Mouse (Mus musculus): ENCODE data around the gene Rassf7.
A peak's percentile ranks its signal among the peaks of the same experiment; 100 is the strongest.

Rassf7 gene

DNA sequence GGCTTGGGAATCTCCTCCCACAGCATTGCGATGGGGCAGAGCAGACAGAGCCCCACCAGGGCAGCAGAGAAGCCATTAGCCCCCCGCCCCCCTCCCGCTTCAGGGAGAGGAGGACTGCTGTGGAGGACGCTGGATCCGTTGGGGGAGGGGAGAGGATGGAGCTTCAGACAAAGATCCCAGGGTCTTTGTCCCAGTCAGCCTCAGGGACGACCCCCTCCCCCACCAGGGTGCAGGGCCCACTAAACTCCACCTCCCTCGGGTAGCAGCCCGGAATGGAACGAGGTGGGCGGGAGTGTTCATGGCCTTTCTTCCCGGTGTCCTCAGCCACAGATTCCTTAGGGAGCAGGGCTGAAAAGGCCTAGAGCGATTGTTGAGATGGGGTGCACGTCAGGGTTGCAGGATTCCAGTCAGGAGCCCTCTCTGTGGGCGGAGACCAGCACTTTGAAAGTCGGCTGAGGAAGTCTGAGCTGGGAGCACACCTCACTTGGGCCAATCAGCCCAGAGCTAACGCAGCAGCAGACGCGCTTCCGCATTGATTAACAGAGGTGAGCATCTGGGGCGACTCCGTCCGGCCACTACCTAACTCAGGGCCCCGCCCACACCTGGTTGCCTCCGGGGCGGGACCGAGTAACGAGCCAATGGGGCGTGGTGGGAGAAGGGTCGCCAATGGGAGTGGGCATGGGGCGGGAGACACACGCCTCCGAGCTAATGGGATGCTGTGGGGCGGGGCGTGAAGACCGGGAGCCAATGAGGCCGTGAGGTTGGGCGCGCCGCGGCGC lies at the start of gene Rassf7:
Gene Rassf7 (plus strand): TSS at position 760 of the 779 bp plus-strand sequence.
- peak; percentile 96 for DNase-seq (ENCODE audit: low read depth, low spot score)

DNA sequence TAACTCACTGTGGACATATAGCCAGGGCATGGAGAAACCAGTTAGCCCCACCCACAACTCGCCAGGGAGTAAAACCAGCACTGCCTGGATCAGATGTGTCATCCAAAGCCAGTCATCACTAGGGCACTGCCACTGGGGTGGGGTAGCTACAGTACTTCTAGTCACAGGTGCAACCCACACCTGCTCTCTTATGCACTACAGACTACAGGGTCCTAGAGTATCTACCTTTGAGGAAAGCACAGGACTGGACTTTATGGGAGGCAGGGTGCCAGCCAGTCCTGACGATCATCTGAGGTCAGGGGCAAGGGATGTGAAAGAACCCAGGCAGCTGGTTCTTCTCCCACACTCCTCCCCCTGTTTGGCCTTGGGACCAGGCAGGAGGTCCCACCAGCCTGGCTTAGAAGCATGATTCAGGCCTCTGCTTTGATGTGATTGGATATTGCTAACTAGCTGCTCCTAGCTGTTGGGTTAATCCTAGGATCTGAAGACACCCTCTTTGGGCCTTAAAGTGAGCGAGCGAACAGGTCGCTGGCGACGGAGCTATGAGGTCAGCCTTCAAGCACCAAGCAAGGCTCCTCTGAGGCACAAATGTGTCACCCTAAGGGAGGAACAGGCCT lies 47.7 kb upstream of the Rassf7 start:
- DNase-seq (ENCODE audit: low read depth, low spot score), result peak; percentile 20

DNA sequence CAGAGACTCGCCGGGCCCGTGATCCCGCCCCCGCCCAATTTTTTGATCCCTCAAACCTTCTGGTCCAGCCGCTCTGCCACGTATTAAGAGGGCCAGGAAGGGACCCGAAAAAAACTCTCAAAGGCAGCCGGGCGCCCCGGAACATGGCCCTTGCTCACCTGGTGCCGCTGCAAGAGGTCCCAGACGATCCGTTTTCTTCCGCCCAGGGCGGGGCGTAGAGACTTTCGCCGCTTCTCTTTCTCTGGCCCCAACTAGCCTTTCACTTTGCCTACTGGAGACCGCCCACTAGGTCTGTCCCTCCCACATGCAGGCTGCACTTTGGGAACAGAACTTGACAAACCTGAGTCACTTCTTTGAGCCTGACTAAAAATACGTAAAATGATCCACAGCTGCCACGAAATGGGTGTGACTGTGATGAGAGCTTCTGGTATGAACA lies 47.1 kb upstream of the Rassf7 start:
- DNase-seq (ENCODE audit: low read depth, low spot score), result peak; percentile 37

DNA sequence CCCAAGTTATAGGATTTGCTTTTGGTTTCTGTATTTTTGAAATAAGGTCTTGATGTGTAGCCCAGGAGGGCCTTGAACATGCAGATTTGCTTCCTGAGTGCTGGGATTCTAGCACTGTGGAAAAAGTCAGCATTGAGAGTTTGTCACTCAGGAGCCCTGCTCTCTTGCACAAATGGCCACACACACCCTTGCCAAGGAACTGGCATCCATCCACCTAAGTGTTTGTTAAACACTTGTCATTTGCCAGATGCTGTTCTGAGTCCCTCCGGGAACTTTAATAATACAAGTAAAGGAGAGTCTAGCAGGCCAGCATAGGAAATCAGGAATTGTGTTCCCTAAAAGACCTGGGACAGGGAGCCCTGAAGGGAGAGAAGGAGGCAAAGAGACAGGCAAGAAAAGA lies 46.4 kb upstream of the Rassf7 start:
- DNase-seq (ENCODE audit: low read depth, low spot score), result no peak

DNA sequence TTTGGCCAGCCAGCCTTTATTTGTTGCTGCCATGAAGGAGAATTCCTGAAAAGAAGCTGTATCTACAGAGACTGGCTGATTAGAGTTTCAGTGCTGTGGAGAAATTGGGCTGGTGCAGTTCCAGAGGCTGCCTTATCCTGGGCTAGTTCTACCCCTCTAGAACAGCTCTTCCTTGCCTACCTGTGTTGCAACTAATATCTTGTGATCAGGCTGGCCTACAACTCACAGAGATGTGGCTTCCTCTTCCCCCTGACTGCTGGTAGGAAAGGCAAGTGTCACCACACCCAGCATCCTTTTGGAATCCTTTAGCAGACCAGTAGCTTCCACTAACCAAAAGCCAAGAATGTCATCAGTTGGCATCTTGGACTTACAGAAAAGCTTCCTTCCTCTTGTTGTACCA lies 45.8 kb upstream of the Rassf7 start:
- no peak for DNase-seq (ENCODE audit: low read depth, low spot score)

DNA sequence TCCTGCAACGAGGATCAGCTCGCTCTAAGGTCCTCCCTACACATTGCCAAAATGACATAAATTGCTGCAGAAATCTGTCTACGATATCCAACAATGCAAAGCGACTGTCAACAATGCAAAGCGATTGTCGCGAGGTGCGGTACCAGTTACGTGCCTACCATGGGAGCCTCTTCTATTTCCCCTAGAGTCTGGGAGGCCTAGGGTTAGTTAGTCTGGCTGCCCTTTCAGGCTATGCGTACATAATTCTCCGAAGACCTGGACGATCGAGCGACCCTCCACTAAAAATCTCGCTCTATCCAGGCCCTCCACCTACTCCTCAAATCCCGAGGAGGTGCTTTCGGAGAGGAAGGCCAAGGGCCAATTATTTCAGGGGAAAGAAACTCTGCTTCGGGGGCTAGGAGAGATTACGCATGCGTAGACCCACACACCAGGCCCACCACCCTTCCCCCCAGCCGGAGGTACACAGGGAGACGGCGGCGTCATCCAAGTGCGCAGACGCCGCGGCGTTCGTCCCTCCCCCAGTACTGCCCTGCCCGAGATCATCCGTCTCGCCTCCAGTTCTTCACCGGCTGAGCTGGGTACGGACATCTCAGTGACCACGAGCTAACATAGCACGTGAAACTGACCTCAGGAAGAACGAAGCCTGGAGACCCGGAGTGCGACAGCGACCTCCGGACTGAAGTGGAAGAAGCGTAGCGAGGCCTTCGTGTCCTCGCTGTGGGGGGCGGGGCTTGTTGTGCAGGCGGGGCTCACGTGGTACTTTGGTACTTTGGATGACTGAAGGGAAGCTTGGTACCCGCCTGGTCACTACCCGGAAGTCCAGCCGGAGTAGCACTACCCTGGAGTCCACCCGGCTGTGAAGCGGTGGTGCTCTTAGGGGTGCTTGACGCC lies 43.3 kb upstream of the Rassf7 start, which contains the start of gene Rnh1:
Gene Rnh1 (minus strand): TSS at position 742 of the 891 bp plus-strand sequence.
- DNase-seq (ENCODE audit: low read depth, low spot score), result peak; percentile 97

DNA sequence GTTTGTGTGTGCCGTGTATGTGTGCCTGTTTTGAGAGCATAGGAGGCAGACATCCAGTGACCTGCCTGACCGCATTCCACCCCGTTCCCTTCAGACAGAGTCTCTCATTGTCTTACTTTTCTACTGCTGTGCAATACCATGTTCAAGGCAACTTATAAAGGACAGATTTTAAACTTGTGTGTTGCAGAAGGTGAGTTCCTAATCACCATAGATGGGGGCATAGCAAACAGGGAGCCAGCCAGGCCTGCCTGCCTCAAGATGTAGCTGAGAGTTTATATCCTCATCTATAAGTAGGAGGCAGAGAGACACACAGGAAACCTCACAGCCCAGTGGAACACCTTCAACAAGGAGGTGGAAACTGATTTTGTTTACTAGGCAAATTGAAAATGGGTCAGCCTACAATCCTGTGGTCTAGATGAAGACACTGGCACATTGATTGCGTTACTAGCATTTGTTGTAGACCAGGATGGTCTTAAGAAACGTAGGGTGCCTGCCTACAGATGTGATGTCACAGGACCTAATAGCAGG lies 42.3 kb upstream of the Rassf7 start:
- DNase-seq (ENCODE audit: low read depth, low spot score), result no peak

DNA sequence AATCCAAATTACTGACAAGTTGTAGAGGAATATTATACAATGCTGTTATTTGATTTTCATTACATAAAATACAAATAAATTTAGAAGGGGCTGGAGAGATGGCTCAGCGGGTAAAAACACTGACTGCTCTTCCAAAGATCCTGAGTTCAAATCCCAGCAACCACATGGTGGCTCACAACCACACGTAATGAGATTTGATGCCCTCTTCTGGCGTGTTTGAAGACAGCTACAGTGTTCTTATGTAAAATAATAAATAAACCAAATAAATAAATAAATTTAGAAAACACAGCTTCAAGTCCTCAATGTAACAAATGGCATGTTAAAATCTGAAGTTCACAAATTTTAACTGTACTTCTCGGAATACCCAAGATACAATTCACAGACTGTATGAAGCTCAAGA lies 40.6 kb upstream of the Rassf7 start:
- no peak for DNase-seq (ENCODE audit: low read depth, low spot score)

DNA sequence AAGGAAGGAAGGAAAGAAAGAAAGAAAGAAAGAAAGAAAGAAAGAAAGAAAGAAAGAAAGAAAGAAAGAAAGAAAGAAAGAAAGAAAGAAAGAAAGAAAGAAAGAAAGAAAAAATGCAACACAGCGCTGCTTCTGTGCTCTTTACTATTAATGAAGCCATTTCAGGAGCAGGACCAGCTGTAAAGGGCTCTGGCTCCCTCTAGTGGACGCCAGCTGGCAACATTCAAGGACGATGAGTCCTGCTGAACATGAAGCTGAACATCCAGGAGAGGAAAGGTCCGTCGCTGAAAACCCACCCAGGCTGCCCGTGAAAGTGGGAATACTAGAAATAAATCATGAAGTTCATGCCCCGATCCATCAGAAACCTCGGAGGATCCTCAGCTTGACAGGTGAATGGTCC lies 39.5 kb upstream of the Rassf7 start:
- peak; percentile 93 for DNase-seq (ENCODE audit: low read depth, low spot score)

DNA sequence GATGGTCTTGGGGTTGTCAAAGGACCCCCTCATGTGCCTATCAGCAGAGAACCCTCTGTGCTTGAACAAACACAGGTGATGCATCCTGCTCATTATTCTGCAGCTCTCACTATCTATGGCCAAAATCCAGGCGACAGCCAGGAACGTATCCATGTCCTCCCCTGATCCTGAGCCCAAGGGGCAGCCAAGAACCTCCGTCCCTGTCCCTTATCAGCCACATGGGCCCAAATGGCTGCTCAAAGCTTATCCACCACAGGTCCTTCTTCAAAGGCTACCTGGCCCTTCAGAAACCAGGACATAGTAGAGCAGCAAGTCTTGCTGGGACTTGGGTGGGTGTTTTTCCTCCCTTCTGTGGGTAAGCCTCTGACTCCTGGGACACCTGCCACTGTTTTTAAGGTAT lies 27.5 kb upstream of the Rassf7 start:
- DNase-seq (ENCODE audit: low read depth, low spot score), result no peak

DNA sequence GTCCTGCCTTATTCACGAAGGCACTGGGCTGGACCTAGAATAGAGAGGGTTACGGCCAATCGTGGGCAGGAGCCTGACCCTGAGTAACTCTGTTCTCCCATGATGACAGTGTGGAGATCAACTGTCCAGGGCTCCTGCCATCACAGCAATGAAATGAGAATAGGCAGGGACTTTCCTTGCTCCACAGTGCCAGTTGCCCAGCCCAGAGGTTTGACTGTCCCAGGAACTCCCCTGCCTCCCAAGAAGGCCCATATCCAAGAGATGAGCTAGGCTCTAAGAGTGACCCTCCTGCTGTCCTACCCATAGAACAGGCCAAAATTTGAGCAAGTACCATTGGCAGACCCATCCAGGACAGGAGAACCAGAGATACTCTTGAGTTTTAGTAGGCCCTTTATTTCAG lies 26.9 kb upstream of the Rassf7 start:
- no peak for DNase-seq (ENCODE audit: low read depth, low spot score)

DNA sequence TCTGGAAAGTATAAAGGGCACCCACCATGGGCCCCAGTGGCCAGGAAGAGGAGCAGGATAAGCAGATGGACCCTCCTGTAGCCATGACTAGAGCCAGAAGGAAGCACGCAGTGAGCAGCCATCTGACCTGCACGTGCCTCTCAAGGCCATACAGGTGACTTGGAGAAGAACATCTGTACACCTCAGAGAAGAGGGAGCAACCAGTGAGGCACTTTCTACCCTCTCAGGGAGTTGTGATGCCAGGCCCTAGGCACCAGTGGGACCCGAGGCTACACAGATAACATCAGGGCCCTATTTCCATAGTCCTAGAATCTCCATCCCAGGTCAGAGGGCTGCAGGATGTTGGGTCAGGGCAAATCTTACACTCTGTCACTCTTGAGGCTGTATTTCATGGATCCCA lies 25.4 kb upstream of the Rassf7 start:
- no peak for DNase-seq (ENCODE audit: low read depth, low spot score)

DNA sequence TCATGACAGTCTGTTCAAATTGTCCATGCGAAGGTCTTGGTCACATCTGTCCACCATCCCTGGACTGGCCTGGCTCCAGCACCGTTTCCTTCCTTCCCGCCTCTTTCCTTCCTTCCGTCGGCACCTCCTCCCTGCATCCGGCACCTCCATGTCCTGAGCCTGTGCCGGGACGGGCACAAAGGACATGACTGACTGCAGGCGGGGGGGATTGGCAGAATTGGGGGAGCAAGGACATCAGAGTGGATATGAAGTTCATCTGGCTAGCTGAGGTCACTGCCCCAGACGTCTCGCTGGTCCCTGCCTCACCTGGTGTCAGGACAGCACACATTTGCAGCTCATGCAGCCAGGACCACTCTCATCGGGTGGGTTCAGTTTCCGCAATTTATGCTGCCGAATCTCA lies 24.6 kb upstream of the Rassf7 start:
- no peak for DNase-seq (ENCODE audit: low read depth, low spot score)

DNA sequence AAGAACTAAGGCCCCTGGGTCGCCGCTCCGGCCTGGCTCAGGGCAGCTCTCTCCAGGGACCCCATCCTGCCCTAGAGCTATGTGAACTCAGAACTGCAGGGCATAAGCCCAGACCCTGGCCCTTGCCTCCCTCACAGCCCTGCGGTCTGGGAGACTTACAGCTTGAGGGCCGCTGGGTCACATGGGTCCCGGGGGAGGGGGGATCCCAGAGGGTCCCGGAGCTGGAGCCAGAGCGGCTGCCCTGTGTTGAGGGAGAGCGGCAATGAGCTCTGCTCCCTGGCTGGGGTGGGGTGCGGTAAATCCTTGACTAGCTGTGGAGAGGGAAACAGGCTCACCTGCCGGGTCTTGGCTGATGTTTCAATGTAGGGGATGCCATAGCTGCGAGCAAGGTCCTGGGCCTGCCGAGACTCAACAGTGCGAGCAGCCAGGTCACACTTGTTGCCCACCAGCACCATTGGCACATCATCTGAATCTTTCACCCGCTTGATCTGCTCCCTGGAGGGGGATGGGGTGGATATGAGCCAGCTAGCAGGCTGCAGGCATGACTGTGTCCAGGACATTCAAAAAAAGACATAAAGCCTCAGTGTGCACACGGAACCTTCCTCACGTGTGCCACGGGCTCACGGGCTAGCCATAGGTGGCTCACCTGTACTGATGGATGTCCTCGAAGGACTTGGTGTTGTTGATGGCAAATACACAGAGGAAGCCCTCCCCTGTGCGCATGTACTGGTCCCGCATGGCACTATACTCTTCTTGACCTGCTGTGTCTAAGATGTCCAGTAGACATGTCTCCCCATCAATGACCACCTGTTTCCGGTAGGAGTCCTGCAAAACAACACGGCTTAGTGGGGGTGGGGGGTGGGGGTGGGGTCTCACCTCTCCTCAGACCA lies 23.6 kb upstream of the Rassf7 start:
- DNase-seq (ENCODE audit: low read depth, low spot score), result no peak

DNA sequence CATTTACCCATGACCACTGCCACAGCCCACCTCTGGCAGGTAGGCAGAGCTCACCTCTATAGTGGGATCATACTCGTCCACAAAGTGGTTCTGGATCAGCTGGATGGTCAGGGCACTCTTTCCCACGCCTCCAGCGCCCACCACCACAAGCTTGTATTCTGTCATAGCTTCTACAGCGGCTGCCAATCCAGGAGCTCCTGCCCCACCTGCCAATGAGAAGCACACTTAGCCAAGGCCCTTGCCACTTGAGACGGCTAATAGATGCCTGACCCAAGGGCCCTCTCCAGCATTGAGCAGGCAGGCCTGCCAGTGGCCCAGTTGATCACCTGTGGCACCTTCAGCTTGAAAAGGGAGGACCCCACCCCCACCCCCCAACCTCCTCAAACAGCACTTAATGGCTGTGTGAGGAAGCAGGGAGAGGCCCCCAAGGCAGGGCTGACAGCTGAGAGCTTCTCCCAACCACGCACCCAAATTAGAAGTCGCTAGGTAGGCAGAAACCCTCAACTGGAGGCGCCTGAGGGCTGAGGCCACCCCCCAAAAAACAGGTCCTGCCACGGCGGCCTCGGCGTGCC lies 22.8 kb upstream of the Rassf7 start:
- DNase-seq (ENCODE audit: low read depth, low spot score), result no peak

DNA sequence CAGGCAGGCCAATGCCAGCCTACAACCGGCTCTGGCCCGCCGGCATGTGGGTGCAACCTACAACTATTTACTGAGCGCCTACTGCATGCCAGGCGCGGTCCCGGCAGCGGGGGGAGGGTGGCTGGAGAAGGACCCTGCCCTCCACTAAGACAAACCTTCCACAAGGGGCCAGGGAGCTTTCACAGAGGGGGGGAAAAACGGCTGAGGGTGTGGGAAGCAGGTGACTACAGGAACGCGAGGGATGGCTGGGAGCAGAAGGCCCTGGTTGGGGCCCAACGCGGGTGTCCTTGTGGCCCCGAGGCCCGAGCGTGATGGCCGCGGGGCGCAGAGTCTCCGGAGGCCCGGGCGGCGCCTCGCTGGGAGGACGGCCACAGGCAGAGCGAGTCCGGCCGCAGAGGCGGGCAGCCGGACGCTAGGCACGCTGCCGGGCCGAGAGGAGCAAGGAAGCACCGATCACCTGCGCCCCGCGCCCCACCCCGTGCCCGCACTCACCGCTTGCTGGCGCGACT lies 22.3 kb upstream of the Rassf7 start:
- DNase-seq (ENCODE audit: low read depth, low spot score), result peak; percentile 39

DNA sequence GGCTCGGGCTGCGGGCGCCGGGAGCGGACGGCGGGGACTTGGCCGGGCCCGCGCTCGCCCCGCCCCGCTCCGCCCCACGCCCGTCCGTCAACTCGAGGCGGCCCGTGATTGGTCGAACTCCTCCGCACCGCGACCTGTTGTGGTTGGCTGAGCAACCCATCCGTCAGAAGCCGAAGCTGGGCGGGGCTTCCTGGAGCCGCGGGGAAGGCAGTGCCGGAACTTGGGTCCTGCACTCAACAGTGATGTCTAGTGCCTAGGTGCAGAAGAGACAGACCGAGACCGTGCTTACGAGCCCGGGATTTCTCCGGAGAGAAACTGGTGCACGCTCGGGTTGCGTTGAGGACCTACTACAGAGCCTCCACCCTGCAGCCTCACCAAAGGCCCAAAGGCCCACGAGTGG lies 21.7 kb upstream of the Rassf7 start, which contains the start of the genes Hras and Lrrc56:
Gene Hras (minus strand): TSS at position 58 of the 400 bp plus-strand sequence.
Gene Lrrc56 (plus strand): TSS at position 210 of the 400 bp plus-strand sequence.
- DNase-seq (ENCODE audit: low read depth, low spot score), result peak; percentile 98

DNA sequence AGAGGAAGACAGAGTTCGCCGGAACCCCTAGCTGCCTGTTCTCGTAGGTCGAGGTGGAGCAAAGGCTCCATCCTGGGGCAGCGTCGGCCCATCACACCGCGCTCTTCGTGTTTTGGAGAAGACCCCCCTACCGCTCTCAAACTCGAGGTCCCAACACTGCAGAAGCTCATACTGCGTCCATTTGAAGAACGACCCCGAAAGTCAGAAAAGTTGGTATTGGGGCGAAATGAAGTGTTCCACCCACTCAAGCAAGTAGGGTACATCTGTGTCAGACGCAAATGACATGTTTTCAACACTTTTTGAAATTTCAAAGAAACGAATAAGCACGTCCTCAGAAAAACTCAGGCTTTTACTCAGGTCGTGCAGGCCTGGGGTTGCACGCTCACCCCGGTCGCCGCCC lies 21.3 kb upstream of the Rassf7 start:
- no peak for DNase-seq (ENCODE audit: low read depth, low spot score)

DNA sequence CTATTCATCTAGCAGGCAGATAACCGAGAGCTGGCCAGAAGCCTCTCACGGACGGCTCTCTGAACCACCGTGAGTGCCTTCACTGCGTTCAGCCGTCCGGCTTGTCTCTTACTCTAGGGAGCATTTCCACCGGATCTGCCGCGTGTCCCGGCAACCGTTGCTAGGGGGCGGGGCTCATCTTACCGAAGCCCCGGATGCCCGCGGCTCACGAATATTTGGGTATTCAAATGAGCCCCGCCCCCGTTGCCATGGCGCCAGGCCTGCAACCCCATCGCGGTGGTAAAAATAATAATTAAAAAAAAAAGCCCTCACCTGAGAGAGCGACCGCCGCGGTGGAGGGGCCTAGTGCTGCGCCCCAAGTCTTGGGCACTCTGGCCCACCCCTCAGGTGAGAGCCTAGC lies 20.8 kb upstream of the Rassf7 start:
- DNase-seq (ENCODE audit: low read depth, low spot score), result peak; percentile 94

DNA sequence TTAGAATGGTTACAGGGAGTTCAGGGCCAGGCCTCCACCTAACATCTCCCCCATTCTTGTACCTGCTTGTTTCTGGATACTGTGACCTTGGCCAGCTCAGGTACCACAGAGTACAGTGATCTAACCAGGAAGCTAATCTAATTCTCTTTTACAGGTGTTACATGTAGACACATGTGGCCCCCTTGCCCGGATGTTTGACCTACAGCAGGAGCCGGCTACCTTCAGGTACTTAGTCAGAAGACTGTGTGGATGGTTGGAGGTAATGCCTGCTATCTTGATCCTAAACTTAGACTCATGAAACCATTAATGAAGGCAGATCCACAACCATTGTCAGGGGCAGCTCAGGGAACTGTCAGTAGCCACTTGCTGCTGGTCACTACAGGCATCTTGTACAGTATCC lies 19.9 kb upstream of the Rassf7 start:
- no peak for DNase-seq (ENCODE audit: low read depth, low spot score)

All from mesoderm, embryonic 11.5 days (tissue).